Mouse (Mus musculus): ENCODE measurements around the gene Efcab12.

- TF ChIP-seq CTCF (conservative IDR thresholded peaks at IDR 0.05; ENCODE audit: low read length) (no peak), POU5F1 (IDR thresholded peaks at IDR 0.05; ENCODE audit: borderline replicate concordance, low read length) (no peak)
Observed at GRCm38 (mm10) chr6:115853091-115853813, 15.0 kb upstream of the Efcab12 start, which contains the start of the genes Mbd4 and Ift122.

Measured in E14TG2a.4 (cell line).